Mouse (Mus musculus) liver, adult 2 months (tissue): ENCODE measurements around the gene Marc1.

Experiments used
- CTCF ChIP-seq: fragments of 200-500 bp; IDR thresholded peaks from 2 replicates; pipeline ENCODE4 v1.5.1; 2011; ENCODE audit warnings: low read depth, low read length, control low read depth
- POLR2A ChIP-seq: fragments of 200-500 bp; IDR thresholded peaks from 2 replicates; pipeline ENCODE4 v1.6.1; 2011; ENCODE audit warnings: low read length, control low read depth; ENCODE audit not compliant: insufficient read depth; ENCODE audit errors: extremely low read depth

DNA sequence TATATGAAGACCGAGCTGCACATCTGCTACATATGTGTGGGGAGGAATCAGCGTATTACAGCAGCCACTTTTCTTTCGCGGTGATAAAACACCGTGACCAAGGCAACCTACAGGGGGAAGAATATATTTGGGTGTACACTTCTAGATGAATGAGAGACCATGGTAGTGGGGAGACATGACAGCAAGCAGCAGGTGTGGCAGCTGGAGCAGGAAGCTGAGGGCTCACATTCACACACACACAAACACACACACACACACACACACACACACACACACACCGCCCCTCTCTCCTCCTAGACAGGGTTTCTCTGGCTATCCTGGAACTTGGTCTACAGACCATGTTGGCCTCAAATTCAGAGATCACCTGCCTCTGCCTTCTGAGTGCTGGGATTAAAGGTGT, 33.0 kb downstream of the Marc1 start:
- TF ChIP-seq CTCF (no peak), POLR2A (no peak)
